Mouse (Mus musculus): ENCODE results near the gene Heatr3.

GRCm38 (mm10) chr8:88130754-88131317 lies 6.8 kb upstream of the Heatr3 start:
- TF ChIP-seq CTCF (conservative IDR thresholded peaks at IDR 0.05; ENCODE audit: low read length): no peak
- TF ChIP-seq NANOG (IDR thresholded peaks at IDR 0.05; ENCODE audit: borderline replicate concordance, low read length): no peak
- no peak for TF ChIP-seq POU5F1 (IDR thresholded peaks at IDR 0.05; ENCODE audit: borderline replicate concordance, low read length)
